Mouse (Mus musculus): Measurements from ENCODE around the gene Rhbdf1.

The Rhbdf1 gene

DNA sequence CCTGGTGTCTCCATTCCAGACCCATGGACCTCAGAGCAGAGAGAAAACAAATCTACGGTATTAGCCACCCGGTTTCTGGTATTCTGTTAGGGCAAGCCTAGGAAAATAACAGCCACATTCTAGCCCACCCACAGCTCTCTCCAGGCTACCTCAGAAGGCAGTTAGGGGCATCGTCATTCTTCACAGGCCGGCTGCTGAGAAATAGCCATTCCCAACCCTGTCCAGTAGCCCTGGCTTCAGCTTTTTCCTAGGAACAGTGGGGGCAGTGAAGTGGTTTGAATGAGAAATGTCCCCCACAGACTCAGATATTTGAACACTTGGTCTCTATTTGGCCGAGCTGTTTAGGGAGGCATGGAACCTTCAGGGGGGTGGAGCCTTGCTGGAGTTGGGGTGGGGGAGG is 32.7 kb downstream of the Rhbdf1 start:
- no peak for DNase-seq (ENCODE audit: low spot score)

DNA sequence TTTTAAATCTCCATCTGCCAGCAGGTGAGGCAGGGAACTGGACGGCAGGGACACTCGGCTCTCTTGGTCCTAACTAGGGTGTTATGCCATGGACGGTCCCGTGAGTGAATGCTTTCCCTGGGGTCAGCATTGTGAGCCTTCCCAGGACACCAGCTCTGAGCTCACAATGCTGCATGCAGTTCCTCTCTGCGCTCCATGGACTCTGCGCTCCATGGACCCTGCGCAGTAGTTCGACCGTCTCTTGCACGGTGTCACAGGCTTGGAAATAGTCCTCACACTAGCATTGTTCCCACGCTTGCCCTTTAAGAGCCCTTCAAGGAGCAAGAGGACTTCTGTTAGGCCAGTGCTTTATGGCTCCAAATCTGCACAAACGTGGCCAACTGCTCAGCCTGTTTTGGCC is 33.2 kb downstream of the Rhbdf1 start:
- DNase-seq (ENCODE audit: low spot score): no peak

DNA sequence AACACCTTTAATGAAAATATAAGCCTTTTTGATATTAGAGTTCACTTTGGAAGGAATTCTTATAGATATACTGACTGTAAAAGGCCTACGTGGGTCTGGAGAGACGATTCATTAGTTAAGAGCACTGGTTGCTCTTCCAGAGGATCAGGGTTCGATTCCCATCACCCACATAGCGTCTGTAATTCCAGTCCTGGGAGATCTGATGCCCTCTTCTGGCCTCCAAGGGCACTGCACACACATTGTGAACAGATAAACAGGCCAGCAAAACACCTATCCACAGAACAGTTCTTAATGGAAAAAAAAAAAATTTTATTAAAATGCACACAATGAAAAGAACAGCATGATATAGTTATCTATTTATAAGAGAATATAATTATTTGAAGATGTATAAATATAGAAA is 34.8 kb downstream of the Rhbdf1 start:
- no peak for DNase-seq (ENCODE audit: low spot score)

DNA sequence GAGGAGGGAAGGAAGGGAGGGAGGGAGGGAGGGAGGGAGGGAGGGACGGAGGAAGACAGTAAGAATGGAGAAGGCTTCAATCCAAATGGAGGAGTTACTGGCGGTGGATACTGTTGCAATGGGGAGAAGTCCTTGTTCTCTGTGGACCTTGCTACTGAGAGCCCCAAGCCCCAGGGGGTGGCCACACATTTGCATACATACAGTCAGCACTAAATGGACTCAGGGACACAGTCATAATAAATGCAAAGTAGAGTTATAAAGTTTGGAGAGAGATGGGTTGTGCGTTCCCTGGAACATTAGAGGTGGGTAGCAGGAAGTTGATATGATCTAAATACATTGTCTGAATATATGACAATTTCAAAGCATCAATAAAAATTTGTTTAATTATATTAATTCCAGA is 36.1 kb downstream of the Rhbdf1 start:
- no peak for DNase-seq (ENCODE audit: low spot score)

DNA sequence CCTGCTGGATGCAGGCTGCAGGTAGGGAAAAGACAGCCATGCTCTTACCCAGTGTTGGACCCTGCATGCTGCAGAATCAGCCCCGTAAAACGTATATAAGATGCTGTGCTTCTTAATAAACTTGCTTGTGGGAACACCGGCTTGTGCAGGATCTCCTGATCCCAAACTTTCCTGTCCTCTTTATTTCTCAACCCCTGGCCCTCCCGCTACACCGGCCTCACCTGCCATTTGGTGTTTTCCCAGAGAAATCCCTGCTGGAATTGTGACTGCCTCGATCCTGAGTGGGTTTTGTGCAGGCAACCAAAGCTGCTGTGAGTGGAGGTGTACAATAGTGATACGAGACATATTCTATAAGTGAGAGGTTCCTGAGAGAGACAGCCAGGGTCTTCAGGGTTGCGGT is 37.6 kb downstream of the Rhbdf1 start:
- no peak for DNase-seq (ENCODE audit: low spot score)

DNA sequence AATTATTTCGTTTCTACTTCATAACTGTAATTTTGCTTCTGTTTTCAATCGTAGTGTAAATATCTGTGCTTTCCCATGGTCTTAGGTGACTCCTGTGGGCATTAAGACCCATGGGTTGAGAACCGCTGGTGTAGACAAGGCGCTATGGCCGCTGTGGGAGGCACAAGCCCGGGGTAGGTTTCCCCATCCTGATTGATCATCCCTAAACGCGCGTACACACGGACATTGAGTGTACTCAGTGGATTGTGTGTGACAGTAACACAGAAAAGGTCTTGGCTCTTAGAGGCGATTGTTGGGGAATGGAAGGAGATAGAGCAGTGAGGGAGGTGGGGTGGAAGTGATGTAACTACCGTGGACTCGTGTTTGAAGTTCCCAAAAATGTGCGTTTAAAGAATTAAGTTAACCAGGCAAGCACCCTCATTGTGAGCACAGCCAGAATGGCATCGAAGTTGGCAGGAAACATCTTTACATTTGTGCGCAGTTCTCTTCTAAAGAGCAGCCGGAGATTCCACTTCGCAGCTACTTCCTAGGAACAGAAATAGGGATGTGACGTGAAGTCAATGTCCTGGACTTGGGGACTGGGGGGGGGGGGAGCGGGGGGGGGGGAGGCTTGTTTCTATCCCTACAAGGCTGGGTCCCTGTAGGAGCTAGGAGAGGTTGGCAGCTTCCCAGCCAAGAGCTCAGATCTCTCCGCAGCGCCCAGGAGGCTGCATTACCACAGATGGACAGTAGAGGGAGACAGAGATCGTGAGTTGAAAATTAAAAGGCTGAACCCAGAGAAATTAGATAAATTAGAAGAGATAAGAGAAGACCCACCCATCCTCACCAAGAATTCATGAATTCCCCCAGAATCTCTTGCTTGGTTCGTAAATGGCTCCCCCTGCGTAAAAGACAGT is 39.9 kb downstream of the Rhbdf1 start:
- peak; percentile 84 for DNase-seq (ENCODE audit: low spot score)

DNA sequence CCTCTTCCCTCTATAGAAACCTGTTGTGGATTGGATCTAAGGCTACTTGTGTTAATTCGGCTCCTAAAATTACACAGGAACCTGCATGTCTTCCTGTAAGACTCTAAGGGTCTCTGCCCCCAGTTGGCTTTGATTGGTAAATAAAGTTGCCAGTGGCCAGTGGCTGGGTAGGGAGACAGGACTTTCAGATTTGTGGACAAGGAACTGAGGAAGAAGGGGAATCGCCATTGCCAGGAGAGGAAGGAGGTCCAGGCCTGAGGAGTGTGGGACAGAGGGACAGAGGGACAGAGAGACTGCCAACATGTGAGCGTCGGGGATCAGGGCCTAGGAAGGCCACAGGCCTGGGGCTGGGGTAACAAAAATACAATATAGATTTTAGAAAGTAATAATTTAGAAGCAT is 40.9 kb downstream of the Rhbdf1 start:
- no peak for DNase-seq (ENCODE audit: low spot score)

DNA sequence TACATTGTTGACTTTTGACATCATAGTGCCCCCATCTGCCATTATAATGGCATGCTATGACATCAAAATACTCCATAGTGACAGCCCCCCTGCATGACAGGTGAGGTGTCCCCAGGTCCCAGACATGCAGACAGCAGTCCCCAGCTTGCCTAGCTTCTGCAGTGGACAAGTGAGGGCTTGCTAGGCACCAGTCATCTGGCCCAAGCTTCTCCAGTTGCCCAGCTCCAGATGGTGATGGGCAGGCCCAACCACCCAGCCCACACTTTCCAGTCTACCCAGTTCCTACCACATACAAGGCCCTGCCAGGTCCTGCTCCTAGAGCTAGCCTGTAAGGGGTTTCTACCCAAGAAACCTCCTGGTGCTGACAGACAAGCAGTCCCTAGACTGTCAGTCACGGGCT is 43.6 kb downstream of the Rhbdf1 start:
- DNase-seq (ENCODE audit: low spot score): no peak

DNA sequence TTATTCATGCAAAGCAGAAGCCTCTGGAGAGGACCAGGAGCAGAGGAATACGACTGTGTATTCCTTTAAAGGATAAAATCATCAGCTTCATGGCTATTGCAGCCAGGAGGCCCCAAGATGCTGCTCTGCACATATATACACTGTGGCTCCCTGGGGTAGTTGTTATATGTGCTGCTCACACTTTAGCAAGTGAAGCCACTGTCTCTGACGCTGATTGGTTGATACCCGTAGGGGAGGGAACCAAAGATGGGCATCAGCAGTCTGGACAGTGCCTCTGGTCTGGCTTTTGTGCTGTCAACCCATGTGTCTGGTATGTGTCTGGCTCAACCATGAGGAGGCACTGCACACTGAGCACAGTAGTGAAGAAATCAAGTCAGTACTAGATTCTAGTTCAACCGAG is 55.4 kb downstream of the Rhbdf1 start:
- DNase-seq (ENCODE audit: low spot score): no peak

DNA sequence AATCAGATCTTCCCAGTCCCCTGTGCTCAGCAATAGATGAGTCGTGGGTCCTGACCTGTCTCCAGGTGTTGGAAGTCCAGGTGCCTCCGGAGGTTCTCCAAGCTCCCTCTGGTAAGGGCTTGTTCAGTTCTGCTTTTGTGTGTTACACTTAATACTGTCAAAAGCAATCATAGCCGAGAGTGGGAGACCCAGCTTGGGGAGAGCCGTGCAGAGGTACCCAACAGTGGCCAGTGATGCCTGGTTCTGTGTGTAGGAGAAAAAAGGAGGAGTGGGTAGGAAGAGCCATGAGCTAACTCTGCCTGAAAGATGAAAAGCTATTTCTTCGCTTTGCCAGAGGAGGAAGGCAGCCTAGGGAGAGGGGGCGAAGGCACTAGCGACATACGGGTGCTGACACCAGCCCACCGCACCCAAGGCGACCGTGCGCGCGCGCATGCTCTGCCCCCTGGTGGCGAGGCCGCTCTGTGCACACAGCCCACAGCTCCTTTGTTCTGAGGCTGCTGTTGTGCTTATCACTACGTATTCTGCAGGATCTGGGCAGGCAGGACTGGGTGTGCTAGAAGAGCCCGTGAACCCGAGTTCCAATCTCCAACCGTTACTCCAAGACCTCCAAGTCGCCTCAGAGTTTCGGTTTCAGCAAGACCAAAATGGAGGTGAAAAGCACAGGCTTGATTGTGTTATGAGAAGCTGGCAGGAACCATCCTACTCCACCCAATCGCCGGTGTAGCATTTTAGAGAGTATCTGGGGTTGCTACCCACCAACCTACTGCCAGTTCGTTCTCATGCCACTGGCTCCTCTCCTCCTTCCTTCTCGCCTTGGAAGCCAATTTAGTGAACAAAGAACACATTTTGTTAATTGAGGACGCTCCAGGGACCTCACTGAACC is 59.9 kb downstream of the Rhbdf1 start:
- no peak for DNase-seq (ENCODE audit: low spot score)

DNA sequence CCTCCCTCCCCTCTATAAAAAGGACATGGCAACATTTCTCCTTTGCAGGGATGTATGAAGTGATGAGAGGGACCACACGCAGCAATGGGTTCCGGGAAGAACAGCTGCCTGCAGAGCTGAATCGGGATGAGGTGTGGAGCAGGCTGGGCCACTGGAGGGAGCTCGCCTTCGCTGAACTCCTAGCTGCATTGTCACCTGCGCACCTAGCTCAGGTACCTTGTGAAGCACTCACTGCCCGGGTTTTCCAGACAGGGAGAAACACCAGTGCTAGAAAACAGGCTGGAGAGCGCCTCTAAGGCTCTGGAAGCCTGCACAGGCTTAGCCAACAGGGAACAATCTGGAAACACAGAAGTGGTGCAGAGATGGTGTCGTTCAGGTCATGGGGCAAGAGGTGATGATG is 60.6 kb downstream of the Rhbdf1 start:
- DNase-seq (ENCODE audit: low spot score): no peak

DNA sequence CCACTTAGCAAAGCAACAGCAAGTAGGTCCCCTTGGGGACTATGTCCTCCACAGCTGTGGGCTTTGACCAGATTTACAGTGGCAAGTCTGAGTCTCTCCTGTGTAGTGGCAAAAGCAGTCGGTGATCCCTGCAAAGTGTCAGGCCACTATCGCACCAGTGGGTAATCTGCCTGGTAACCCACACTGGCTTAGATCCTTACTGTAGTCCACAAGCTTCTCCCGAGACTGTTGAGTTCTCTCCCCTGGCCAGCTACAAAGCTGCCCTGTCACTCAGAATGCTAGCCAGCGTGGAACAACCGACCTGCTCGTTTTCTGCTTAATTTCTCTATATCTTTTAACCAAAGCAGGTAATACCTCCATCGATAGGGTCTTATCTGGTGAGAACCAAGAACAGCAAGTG is 61.8 kb downstream of the Rhbdf1 start:
- DNase-seq (ENCODE audit: low spot score): no peak

All from adipocyte (in vitro differentiated cells).